Mouse (Mus musculus): ENCODE data around the gene Snx30.

- TF ChIP-seq CTCF (IDR thresholded peaks at IDR 0.05; ENCODE audit: low read depth) (no peak), EP300 (optimal IDR thresholded peaks at IDR 0.05) (no peak)
These were observed 54.2 kb downstream of the Snx30 start for GRCm38 (mm10) chr4:59859693-59860425.
